Mouse (Mus musculus) kidney, adult 2 months (tissue): ENCODE data around the gene Pgm3.

Source experiments
- CTCF ChIP-seq: fragments of 200-500 bp; conservative IDR thresholded peaks from 2 replicates; pipeline ENCODE4 v1.5.1; 2011; ENCODE audit warnings: low read depth, mild to moderate bottlenecking, control low read depth, low read length, moderate library complexity, mixed read lengths; ENCODE audit not compliant: insufficient read depth, insufficient read length
- POLR2A ChIP-seq: fragments of 200-500 bp; IDR thresholded peaks from one replicate; pipeline ENCODE4 v1.6.1; 2011; ENCODE audit warnings: low read depth, low read length, control low read depth

- no peak for TF ChIP-seq CTCF
- no peak for TF ChIP-seq POLR2A
These were observed 56.8 kb downstream of the Pgm3 start for GRCm38 (mm10) chr9:86514798-86515197.
